Mouse (Mus musculus) lung, postnatal 0 days (tissue): ENCODE measurements around the gene Mxd1.

Experiments used
- CTCF ChIP-seq: IDR thresholded peaks from 2 replicates; pipeline ENCODE4 v1.5.1; 2016; ENCODE audit warnings: antibody characterized with exemption, mild to moderate bottlenecking
- EP300 ChIP-seq: IDR thresholded peaks from 2 replicates; pipeline ENCODE4 v1.6.1; 2016; ENCODE audit warnings: antibody characterized with exemption, mild to moderate bottlenecking, control low read depth

DNA sequence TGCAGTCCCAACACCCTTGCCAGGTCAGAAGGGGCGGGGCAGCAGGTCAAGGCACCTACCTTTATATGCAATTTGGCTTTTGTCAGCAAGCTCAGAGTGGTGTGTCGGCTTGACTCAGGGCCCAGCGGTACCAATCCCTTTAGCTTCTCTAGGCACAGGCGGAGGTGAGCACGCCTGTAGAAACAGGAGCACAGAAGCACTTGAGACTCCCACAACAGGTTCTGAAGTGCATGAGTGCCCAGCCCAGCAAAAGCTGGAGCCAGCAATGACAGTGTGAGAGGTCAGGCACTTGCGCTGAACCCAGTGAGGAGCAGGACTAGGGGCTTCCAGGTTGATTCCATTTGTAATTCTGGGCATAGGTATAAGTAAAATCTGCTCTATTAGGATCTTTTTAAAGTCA, 15.9 kb downstream of the Mxd1 start:
- TF ChIP-seq CTCF: no peak
- TF ChIP-seq EP300: no peak
